Mouse (Mus musculus): ENCODE measurements around the gene Dab1.

The Dab1 gene

DNA sequence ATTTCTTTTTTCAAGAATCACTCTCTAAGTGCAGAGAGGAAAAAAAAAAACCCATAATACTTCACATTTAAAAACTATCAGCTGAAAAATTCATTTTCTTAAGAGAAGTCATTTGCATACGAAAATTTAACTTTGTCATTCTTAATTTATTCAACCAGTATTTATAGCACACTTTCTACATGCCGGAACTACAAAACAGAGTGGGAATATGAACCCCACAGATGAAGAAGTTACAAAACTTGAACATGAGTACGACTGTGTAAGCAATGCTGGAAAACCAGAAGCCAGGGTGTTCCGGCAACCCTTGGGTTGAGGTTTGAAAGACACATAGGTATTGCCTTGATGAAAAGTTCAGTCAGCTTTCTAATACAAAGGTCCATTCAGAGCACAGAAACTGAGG, 183.3 kb downstream of the Dab1 start:
- no peak for DNase-seq (ENCODE audit: inconsistent age in 2 of 2, low spot score in 1 of 2)

DNA sequence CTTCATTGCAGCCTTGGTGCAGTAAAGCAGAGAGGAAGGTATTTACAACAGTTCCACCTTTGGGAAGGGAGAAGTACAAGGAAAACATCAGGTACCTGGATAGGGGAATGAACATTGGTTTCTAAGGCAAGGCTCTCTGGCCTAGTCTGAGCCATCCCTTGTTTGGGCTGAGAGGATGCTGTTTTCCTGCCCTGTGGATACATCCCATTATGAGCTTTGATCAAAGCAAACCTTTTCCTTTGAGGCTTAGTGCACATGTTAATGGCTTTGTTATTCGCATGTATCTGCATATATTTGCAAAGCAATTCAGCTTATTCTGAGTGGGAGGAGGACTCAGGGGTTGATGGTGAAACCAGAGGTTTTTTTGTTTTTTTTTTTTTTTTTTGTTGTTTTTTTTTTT, 185.3 kb downstream of the Dab1 start:
- no peak for DNase-seq (ENCODE audit: inconsistent age in 2 of 2, low spot score in 1 of 2)

DNA sequence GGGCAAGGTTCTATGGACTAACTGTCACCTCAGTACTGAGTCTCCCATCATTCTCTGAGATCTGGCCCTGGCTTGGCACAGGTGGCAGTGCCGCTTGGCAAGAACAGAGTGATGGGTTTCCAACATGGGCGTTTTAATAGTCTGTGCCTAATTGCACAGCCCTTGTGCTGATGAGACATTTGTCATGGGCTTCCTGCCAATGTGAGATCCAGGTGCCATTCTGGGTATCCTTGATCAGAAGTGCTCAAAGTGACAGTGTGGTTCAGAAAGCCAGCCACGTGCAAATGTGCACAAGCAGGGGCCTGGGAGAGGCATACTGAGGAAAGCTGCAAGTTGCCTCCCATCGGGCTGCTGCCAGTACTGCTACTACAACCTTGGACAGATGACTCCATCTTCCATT, 203.5 kb downstream of the Dab1 start:
- DNase-seq (ENCODE audit: inconsistent age in 2 of 2, low spot score in 1 of 2): no peak

DNA sequence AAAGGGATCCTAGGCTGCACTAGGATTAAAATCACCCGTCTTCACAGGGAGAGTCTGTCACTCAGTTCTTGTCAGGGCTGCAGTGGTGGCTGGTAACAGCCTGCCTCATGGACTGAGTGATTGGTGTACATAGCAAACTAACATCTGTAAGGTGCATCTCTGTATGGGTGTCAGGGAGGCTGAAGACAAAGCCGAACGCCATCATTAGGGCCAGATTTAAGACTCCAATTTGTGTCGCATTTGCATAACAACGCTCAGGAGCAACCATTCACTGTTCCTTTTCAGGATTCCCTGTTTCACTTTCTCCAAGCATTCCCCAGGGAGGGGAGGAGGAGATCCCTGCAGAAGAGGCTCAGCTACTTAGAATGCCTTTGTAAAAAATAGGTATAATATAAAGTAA, 219.2 kb downstream of the Dab1 start:
- DNase-seq (ENCODE audit: inconsistent age in 2 of 2, low spot score in 1 of 2): no peak

DNA sequence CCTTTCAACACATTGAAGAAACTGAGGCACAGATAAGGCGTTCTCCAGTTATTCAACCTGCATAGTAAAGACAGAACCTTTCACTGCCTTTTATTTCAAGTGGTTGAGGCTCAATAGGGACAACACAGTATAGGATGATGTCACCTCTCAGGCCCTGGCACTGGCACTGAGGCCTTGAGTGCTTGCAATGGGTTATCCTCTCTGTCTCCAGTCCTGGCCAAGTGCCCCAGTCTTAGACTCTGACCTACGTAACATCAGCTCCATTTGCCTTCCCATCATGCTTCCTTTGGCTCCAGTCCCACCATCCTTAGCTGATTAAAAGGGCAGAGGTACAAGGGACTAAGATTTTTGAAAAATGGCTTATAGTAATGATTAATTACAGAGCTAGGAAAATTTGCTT, 220.4 kb downstream of the Dab1 start:
- DNase-seq (ENCODE audit: inconsistent age in 2 of 2, low spot score in 1 of 2): peak; percentile 4 to 54

DNA sequence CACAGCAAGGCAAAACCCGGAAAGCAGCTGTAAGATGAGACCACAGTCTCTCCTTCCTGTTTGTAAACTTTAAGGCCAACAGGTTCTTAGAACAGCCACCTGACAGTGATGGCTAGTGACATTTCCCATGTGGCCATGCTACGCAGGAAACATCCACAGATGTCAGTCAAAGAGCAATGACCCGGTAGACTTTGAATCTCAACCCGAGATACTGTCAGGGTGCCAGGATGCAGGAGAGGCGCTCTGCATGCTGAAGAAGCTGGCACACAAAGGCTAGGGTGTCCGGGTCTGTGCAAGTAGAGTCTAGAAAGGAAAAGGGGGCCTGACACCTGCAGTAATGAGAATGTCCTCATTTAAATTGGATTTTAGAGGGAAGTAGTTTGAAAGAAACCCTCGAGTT, 222.0 kb downstream of the Dab1 start:
- no peak for DNase-seq (ENCODE audit: inconsistent age in 2 of 2, low spot score in 1 of 2)

DNA sequence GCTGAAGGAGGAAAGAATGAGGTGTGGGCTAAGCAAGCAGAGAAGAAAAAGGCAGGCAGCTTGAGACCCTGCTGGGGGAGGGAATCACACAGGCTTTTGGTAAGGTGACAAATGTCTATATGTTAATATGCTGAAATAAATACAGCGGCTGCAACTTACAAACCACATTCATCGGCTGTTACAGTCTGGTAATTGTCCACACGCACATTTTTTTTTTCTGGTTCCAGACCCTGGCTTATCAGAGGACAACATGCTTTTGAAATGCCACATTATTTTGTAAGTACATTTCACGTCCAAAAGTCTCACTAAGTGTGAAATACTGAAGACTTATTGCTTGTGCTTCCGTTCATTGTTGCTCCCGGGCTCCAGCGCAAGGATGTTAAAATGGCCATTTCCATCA, 225.5 kb downstream of the Dab1 start:
- no peak for DNase-seq (ENCODE audit: inconsistent age in 2 of 2, low spot score in 1 of 2)

DNA sequence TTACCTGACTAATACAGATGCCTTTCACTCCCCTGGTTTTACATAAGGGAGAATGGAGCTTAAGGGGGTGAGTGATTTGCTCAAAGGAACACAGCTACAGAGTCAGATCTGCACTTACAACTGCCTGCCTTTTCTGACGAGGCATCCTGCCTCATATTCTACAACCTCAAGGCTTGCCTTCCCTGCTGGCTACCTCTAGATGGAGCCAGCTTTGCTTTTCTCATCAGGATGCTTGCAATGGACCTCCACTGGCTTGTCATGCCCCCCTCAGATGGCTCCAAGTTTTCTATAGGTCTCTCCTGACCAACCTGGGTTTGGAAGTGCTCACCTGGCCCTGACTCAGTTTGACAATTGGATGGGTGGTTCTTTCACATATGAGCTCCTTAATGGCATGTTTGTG, 238.0 kb downstream of the Dab1 start:
- no peak for DNase-seq (ENCODE audit: inconsistent age in 2 of 2, low spot score in 1 of 2)

DNA sequence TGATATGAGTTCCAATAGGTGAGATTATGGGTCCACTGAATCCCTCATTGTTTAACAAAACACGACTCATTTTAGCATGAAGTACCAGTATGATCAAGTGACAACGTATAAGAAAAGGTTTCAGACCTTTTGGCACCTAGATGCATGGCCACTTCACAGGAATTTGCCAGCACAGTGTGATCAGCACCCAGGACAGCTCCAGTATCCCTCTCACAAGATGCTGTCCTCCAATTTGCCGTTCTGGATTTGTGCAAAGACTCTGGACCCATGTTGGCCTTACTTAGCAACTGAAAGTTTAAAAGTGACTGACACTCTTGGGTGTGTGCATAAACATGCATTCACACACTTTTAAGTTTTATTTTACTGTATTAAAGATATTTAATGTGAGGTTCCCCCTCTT, 256.4 kb downstream of the Dab1 start:
- DNase-seq (ENCODE audit: inconsistent age in 2 of 2, low spot score in 1 of 2): peak in 1 of 2 experiments; percentile 51

DNA sequence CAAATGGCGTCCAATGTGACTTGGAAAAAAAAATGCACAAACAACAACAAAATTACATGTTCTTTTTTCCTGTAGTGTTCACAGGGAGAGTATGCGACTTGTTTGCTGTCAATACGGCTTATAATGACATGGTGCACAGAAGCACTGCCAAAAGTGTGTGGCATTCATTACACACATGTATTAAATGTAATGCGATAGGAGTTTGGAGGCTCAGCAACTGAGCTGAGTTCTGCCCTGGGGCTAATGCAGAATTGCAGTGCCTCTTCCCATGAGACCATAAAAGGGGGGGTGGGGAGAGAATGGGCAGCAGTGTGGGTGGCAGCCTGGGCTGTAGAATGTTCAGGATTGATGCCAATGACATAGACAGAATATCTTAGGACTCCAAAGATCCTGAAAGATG, 259.7 kb downstream of the Dab1 start:
- no peak for DNase-seq (ENCODE audit: inconsistent age in 2 of 2, low spot score in 1 of 2)

DNA sequence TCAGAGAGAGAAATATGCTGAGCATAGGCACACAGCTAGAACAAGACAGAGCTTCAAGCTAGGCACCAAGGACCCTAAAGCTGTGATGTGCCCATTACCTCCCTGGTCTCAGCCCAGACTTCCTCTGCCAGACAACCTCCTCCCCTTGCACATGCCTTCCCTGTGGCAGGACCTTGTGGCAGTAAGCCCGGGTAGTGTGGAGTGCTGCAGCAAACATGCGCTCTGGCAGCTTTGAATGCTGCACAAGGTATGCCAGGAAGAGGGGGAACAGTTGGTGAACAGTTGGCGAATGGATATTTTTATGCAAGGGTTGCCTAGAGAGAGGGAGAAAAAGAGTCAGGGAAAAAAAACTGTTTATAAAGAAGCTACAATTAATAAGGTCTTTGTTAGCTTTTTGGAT, 262.5 kb downstream of the Dab1 start:
- no peak for DNase-seq (ENCODE audit: inconsistent age in 2 of 2, low spot score in 1 of 2)

DNA sequence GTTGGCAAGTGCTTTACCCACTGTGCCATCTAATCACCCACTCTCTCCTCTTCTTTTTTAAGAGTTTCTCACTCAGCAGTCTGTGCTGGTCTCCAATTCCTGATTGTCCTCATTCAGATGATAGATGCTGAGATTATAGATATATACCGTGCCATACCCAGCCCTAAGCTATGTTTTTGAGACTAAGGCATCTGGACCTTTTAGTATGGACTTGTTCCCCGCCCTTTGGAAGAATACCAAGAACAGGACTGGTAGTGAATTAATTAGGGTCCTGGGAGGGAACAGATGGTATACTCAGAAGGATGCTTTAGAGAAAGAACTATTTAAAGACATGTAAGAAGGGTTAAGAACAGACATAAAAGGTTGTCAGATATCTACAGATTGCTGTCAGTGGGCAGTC, 268.9 kb downstream of the Dab1 start:
- no peak for DNase-seq (ENCODE audit: inconsistent age in 2 of 2, low spot score in 1 of 2)

DNA sequence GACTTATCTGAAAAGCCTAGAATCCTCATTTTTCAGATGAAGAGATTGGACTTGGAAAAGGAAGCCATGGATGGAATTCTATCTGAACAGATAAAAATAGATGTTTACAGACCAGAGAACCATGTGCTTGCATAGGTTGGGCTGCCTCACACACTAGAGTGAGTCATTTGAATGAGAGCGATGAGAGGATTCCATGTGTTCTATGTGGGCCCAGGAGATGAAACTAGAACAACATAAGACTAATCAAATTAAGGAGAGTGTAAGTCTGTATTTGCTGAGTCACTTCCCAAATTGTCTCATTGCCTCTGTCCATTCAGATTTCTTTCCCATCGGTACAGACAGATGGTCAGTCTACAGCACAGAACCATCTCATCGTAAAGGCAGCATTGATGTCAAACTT, 270.0 kb downstream of the Dab1 start:
- DNase-seq (ENCODE audit: inconsistent age in 2 of 2, low spot score in 1 of 2): no peak

DNA sequence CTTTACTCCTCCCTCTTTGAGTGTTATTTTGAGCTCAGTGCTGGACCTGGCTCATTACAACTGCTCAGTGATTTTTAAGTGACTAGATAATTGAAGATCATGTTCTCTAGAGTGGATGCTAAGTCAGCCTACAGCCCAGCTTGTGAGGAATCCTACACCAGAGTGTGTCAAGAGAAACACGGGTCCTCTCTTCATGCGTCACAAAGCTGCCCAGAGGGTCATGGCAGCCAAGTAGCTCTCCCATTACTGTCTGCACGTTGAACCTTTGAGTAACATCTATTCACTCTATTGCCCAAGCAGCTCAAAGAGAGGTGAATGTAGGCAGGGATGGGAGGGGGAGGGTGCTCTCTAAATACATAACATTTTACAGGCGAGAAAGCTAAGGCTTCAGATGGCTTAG, 277.6 kb downstream of the Dab1 start:
- DNase-seq (ENCODE audit: inconsistent age in 2 of 2, low spot score in 1 of 2): no peak

DNA sequence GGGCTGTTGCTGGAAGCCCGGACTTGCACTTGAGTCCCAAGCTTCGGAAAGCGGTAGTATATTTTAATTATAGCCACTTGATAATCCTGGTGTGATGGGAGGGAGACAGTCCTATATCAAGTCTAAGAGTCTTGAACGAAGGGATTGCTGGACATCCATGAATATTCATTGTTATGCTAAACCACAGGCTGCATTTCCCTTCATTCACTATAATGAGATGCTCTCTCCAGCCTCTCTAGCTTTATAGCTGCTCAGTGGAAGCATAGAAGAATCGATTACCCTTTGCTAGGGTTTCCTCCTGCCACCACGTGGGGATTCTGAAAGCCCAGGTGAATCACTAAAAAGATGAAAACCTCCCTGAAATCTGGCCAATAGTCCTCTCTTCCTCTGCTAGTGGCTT, 278.5 kb downstream of the Dab1 start:
- no peak for DNase-seq (ENCODE audit: inconsistent age in 2 of 2, low spot score in 1 of 2)

DNA sequence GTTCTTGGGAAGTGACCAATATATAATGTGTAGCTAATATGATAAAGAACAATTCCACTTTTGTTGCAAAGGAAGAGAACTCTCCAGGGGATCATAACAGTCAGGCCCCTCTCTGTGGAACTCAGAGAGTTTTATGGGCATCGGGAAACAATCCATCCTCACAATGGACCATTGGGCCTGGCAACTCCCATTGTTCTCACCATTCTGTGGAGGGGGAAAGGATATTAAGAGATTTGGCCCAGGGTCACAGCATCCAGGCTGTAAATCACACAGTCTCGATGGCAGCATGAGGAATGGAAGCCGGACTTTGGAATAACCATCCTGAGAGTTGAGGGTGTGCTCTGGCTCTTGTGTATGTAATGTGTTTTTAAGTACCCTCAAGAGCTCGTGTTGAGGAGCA, 292.3 kb downstream of the Dab1 start:
- DNase-seq (ENCODE audit: inconsistent age in 2 of 2, low spot score in 1 of 2): no peak

DNA sequence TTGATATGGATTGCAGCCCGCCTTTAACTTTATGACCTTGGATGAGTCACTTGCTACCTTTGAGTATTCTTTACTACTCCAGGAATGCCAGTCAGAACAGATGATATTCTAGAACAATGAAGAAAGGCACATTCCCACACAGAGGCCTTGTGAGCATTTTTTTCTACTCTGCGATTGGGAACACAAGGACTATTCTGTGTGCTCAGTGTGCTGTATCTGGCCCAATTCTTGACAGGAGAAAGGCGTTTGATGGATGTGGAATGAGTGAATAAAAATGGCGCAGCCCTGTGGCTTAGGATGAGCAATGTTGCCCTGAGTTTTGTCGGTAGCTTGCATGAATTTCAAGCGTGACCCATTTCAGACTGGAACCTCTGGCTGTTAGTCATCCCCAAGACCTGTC, 292.9 kb downstream of the Dab1 start:
- no peak for DNase-seq (ENCODE audit: inconsistent age in 2 of 2, low spot score in 1 of 2)

DNA sequence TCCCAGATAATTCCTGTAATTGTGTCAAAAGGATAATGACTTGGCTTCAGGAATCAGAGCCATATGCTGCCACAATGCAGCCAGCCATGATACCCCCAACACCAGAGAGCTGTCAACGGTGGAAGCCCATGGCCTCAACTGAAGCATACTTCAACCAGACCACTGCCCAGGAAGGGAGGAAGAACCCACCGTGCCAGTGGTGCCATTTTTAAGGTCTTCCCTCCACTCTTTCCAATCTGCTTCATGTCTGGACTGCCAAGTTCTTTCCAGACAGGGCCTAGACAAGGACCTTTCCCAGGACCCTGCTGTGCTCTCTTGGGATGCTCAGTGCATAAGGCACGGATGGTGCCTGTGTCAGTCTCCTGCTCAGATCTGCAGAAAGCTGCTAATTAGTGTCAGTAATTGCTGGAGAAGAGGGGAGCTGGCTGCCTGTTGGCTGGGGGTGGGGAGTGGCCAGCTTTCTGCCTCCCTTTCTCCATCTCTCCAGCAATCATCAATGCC, 303.3 kb downstream of the Dab1 start:
- DNase-seq (ENCODE audit: inconsistent age in 2 of 2, low spot score in 1 of 2): no peak

DNA sequence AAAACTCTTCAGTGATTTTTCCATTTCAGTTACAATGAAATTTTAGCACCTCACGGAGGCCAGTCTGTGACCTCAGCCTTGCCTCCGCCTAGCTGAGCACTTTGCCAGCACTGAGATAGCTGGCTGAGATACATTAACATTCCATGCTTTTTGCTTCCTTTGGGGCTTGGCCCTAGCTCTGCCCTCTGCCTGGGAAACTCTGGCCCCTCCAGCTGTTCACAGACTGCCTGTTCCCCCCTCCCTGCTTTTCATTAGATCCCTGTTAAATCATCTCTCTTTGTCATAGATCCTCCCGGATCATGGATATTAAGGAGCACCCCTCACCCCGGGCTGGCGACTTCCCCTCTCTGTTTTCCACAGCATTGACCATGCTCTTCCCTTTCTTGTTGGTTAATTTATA, 307.5 kb downstream of the Dab1 start:
- DNase-seq (ENCODE audit: inconsistent age in 2 of 2, low spot score in 1 of 2): no peak

DNA sequence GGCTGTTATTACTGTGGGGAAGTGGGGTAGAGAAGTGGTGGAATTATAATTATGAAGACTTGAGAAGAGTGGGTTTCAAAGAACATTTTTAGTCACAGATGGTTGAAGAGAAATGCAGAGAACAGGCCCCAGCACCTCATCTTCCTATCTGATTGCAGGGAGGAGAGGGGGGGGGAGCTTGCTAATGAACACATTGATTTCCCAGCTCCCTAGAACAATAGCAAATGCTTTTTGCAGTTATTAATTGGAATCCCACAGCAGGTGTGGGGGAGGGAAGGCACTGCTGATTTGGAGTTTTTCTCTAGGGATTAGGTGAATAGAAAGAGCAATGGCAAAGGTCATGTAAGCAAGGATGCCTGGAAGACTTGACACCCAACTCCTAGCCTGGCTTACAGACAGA, 310.5 kb downstream of the Dab1 start:
- DNase-seq (ENCODE audit: inconsistent age in 2 of 2, low spot score in 1 of 2): no peak

DNA sequence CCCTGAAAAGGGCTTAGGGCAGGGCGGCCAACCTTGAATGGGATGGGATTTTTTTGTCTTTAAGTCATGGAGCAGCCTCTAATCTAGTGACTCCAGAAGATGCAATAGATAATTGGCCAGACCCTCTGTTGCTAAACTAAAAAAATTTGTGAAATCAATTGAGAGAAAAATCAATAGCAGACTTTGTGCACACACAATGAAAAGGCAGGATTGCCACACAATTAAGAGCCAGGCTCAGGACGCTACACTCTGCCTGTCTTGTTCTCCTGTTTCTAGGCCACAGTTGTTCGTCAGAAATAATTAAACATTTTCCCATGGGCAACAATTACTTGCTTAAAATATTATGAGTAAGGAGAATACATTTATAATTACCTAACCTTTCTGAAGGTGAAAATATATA, 315.2 kb downstream of the Dab1 start:
- DNase-seq (ENCODE audit: inconsistent age in 2 of 2, low spot score in 1 of 2): no peak

DNA sequence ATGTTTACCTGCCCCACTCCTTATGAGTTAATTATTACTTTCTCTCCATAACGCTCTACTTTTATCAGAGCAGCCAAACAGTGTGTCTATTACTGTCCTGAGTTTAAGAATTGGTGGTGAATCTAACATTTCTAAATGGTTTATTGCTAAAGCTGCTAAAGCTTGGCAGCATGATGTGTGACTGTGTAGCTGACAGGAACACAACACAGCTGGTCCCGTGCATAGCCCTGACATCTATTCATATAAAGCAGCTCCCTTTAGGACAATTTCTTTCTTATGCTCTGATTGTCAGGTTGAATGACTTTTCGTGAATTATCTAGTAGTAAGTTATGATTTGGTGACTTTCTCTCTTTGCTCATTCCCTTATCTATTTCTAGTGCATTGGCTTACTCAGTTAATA, 329.1 kb downstream of the Dab1 start:
- DNase-seq (ENCODE audit: inconsistent age in 2 of 2, low spot score in 1 of 2): no peak

DNA sequence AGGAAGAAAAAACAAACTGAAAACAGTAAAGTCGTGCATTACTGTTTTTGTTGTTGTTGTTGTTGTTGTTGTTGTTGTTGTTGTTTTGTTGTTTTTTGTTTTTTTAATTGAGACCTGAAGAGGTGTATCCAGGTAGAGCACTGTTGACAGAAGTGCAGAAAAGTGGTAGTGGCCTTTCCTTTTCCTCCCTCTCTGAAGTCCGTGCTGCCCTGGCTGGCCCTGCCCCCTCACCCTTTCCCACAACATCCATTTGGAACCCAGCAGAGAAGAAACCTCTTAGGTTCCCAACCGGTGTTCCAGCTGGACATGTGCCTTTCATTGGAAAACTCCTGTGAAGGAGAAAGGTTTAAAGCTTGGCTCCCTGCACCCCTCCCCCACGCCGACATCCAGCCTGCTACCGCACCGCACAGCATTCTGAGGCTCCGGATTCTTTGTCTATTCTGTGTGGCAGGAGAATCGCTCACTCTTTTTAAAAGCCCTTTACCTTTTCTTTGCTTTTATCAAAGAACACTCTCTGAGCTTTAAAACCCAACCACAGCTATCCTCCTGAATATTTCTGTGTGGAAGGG, 334.6 kb downstream of the Dab1 start:
- no peak for DNase-seq (ENCODE audit: inconsistent age in 2 of 2, low spot score in 1 of 2)

Data from adrenal gland, adult (tissue).